Mouse (Mus musculus) layer of hippocampus, adult 9-10 months (tissue): Measurements from ENCODE around the gene Sox5.

Experiments used
- DNase-seq: peaks from one replicate; pipeline ENCODE4 v3.0.0; 2022; ENCODE audit warnings: low spot score

The Sox5 gene

DNA sequence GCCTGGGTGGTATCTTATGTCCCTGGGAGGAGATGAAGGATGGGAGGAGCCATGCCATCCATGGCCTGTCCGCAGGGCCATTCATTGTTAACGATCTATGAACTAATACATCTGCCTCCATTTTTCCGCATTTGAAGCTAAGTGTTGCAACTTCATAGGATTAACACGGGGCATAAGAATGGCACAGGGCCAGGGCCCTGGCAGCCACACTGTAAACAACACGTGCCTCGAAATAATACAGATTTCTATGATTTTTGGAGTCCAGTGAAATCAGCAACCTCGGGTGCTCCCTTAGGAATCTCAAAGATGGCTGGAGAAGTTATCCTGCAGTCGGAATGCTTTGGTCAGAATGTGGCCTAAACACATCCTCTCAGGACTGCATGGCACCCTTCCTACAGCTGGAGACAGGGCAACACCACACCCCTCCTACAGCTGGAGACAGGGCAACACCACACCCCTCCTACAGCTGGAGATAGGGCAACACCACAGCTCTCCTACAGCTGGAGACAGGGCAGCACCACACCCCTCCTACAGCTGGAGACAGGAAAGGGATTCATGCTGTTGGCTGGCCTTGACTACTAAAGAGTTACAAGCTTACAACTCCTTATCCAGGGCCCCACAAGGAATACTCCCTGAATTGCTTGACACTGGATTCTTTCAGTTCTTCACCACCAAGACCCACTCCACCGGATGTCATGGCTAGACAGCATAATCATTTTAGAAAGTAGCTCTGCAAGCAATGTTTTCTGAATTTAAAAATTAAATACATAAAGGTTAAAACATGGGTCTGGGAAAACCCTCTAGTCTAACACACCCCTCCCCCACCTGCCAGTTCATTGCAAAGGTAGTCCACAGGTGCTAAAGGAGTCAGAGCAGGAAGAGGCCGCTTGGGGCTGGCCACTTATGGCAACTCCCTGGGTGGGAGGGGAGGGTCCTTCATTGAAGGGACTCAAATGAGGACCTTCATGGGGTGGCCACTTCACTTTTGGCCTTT lies 122.4 kb downstream of the Sox5 start:
- DNase-seq: no peak

DNA sequence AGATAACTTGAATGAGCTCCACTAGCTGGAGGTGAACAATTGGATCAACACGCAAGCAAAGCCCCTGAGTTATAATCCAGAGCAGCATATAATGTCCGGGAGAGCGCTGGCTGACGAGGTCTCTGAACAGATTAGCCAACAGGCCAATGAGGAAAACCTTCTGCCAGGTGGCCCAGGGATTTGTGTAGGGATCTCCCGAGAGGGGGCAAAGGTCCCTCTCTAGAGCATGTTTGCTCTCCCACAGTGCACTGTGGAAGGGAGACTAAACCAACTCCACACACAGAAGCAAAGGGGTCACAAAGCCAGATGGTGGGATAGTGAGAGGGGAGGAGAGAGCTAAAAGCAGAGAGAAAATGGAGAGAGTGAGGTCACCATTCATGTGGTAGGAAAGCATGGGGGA lies 128.9 kb downstream of the Sox5 start:
- no peak for DNase-seq

- DNase-seq: no peak
Measured at GRCm38 (mm10) chr6:144648896-144649295, 132.9 kb downstream of the Sox5 start.

DNA sequence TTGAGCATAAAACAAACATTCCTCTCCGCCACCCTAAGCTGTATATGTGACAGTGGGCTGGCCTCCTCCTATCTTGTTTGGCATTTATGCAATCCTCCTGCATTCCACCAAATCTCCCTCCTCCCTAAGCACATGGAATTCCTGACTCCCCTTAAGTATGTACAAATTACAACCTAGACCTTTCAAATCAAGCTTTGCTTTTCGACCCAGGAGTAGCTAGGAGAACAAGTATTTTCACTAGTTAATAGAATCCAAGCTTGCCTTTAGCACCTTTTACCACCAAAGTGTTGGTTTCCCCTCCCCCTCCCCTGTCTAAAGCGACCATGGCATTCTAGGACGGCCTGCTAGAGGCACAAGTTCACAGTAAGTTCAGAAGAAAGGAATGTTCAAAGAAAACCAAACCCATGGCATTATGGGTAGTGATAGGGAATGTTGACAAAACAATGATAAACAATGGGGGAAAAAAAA lies 133.6 kb downstream of the Sox5 start:
- no peak for DNase-seq

DNA sequence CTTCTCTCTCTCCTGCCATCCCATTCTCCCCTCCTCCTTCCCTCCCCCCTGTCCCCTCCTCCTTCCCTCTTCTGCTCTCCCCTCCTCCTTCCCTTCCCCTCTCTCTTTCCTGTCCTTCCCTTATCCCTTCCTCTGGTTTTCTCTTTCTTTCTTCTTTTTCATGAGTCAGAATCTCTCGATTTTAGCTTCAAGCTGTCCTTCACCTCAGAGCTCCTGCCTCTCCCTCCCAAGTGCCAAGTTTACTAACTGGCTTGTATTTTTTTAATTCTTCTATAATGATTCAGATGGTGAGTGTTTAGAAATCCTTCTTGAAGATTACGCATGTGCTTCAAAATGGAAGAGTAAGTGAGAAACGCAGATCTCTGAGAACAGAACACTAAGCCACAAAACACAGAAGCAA lies 135.4 kb downstream of the Sox5 start:
- DNase-seq: no peak

DNA sequence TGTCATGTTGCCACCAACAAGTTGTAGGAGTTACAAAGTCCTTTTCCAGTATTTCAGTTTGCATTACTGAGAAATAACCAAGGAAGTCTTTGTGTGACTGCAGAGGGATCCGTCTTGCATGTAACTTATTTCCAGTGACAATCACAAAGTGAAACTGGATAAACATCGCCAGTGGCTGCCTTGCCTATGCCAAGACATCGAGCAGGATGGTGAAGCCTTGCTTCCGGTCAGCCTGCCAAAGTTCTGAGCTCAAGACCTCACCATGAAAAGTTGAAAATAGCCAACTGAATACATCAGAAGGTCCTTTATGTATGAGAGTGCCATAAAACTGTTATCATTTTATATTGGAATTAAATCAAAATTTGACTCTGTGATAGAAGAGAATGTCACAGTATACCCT lies 136.0 kb downstream of the Sox5 start:
- no peak for DNase-seq

DNA sequence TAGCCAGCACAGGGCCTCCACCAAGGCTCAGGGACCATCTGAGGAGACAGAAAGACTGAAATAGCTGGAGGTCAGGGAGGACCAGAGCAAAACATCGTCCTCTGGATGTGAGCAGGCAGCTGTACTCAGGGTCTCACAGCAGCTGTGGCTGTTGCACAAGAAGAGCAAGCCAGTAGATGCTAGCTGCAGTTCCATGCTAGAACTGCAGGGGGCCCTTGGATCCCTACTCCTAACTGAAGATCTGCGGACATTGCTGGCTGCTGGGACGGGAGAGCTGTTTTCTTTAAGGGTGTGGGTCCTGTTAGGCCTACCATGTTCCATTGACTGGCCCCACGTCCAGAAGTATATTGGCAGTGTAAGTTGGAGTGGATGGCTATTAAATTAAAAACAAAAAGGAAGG lies 137.1 kb downstream of the Sox5 start:
- no peak for DNase-seq

DNA sequence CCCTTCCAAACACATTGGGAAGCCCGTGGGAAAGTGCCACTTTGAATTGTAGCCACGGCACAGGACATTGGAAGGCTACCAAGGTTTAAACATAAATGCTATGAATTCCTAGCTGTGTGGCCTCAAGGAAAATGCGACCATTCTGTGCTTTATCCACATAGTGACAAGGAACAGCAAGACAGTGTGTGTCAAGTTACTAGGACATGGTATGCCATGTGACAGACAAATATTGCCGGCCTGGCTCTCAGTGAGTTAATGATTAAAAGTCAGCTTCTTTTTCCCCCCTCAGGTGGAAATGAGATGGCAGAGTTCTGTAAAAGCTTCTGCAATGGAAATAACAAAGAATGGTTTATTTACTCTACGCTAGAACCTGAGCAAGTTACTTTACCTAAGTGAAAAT lies 138.2 kb downstream of the Sox5 start:
- no peak for DNase-seq

GRCm38 (mm10) chr6:144641888-144642287 lies 139.9 kb downstream of the Sox5 start:
- DNase-seq: no peak

GRCm38 (mm10) chr6:144640591-144640990 lies 141.2 kb downstream of the Sox5 start:
- no peak for DNase-seq

GRCm38 (mm10) chr6:144638547-144638946 lies 143.2 kb downstream of the Sox5 start:
- no peak for DNase-seq

DNA sequence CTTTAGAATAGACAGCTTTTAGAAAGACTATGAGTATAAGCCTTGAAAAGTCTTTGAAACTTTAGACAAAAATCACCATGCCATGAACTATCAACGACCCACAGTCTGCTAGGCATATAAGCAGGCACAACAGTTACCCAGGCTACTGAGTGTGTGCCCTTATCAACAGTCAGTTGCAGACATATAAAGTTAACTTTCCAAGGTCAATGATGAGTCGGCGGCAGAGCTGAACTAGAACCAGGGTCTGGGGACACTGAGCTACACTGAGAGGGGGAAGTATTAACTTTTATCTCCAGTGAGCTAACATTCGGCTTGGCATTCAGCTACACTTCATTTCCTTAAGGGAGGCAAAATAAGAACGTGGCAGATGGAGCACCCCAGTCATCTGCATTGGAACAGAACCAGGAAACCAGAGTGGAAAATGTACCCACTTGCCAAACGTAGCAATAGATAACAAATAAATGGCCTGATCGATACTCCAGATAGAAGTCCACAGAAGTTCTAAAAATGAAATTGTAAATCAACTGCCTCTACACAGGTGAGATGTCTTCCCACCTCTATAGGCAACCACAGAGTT lies 154.2 kb downstream of the Sox5 start:
- DNase-seq: peak; percentile 22

DNA sequence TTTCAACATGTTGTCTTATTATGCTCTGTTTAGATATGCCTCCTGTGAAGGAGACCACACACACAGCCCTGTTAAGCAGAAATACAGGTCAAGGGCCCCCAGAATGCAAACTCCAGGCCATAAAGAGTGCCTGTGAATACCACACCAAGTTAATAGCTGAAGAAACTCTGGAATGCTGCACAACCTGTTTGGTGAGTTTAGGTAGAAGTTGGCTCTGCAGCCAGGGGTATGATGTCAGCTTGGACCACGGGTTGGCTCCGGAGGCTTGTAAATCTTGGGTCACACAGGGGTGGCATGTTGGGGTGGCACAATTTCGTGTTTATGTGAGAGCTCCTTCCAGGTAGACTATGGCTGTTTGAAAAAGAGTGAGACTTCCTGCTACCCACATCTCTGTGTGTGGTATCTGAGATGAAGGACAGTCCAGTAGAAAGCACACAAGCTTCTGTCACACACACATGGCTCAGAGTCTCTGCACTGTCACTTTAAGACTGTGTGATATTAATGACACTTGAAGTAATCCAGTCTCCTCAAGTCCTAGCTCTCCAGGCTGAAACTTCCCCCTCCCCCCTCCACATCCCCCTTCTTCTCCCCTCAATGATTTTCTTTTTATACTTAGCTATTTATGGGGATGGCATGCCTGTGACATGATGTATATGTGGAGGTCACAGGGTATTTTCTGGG lies 160.5 kb downstream of the Sox5 start:
- DNase-seq: no peak

DNA sequence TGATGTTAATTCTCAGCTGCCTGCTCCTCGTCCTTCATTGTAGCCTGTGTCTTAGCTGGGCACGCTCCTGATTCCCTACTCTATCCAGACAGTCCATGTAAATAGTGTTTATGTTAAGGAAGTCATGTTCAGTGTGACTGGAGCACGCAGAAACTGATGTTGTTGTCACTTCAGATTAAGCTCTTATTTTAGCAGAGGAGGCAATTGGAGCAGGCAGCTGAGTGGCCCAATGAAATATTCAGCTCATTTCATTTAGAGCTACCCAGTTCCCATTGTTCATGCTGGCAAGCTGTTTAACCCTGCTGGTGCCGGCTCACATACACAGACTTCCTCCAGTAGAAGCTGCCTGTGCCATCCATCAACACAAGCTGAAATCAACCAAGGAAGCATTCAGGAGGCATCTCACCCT lies 170.4 kb downstream of the Sox5 start:
- DNase-seq: no peak

GRCm38 (mm10) chr6:144610878-144611277 lies 170.9 kb downstream of the Sox5 start:
- DNase-seq: no peak

GRCm38 (mm10) chr6:144602883-144603282 lies 178.9 kb downstream of the Sox5 start:
- DNase-seq: no peak

DNA sequence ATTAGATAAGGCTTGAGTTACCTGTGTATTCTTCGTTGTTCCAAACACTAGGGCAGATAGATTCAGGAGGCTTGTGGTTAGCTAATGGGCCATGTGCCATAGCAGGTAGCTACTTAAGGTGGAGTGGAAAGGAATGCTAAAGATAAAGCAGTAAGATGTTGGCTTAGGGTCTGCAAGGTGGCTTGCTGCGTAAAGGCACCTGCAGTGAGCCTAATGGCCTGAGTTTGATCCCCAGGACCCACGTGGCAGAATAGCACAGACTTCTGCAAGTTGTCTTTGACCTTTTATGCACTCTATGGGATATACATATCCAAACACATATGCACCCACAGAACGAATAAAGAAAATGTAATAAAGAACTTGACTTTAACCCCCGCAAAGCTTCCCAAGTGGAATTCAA lies 181.4 kb downstream of the Sox5 start:
- no peak for DNase-seq

GRCm38 (mm10) chr6:144598324-144598973 lies 183.3 kb downstream of the Sox5 start:
- no peak for DNase-seq

- no peak for DNase-seq
Measured at GRCm38 (mm10) chr6:144596536-144597210, 185.1 kb downstream of the Sox5 start.

DNA sequence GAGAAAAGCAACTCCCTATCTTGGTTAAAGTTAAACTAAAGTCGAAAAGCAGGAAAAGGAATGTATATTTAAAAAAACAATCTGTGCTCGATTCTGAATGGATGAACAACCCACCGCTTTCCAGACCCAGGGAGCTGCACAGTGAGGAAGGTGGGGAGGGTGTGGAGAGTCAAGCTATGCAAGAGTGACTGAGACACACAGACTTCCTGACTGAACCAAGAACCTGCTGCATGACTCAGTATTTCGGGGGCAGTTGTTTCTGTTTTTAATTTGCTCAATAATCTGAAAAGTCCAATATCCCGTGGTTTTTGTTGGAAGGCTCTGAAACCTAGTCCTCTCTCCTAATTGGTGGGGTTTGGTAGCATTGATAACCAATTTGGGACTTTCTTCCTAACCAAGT lies 196.9 kb downstream of the Sox5 start:
- DNase-seq: no peak

DNA sequence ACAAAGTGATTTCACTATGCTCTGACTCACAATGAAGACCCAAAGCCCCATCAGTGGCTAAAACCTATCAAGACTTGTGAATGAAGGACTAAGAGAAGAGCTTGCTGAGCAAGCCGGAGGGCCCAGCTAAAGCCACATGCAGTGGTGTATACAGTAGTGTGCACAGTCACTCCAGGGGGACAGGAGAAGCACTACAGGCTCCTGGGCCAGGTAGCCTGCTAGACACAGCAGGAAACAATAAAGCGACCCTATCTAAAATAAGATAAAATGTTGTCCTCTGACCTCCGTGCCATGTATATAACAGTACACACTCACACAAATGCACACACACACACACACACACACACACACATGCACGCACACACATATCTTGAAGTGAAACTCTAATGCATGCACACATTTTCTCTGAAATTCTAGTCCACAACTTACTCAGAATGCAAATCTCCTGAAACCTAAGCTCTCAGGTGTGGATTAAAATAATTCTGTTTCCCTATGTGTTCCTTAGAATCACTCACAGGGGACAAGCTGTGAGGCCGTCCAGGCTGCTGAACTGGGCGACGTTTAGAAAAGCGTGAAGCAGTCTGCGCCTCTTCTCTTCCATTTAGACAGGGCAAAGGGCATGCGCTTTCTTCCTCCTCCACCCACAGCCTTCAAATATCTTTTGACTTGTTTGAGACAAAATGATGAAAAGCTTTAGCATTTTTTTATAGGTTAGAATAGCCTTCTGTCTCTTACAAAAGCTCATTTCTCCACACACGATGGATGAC lies 197.5 kb downstream of the Sox5 start:
- no peak for DNase-seq
